Mouse (Mus musculus) MEL (cell line): Measurements from ENCODE around the gene Abcc10.

Experiments used
- CTCF ChIP-seq, 3 experiments: IDR thresholded peaks in 2 of 3; conservative IDR thresholded peaks in 1 of 3; 2 replicates each; pipeline ENCODE4 v1.5.1; 2011 to 2012; ENCODE audit warnings: low read length in 3 of 3, low read depth in 2 of 3, mild to moderate bottlenecking in 2 of 3, improper control_type of control experiment in 1 of 3, inconsistent platforms in 1 of 3, mixed read lengths in 1 of 3, moderate library complexity in 1 of 3; ENCODE audit not compliant: control insufficient read depth in 1 of 3, insufficient read depth in 1 of 3, poor library complexity in 1 of 3, severe bottlenecking in 1 of 3
- EP300 ChIP-seq, 2 experiments: IDR thresholded peaks; 2 replicates each; pipeline ENCODE4 v1.6.1; 2011; ENCODE audit warnings: improper control_type of control experiment in 2 of 2, low read length in 2 of 2, low read depth in 1 of 2, mild to moderate bottlenecking in 1 of 2
- MAX ChIP-seq: IDR thresholded peaks from 2 replicates; pipeline ENCODE4 v1.6.1; 2011; ENCODE audit warnings: low read length, improper control_type of control experiment
- USF2 ChIP-seq, 2 experiments: IDR thresholded peaks; 2 replicates each; pipeline ENCODE4 v1.6.1; 2011 to 2012; ENCODE audit warnings: improper control_type of control experiment in 2 of 2, low read length in 2 of 2, borderline replicate concordance in 1 of 2, inconsistent platforms in 1 of 2, low read depth in 1 of 2, mild to moderate bottlenecking in 1 of 2; ENCODE audit not compliant: insufficient read depth in 1 of 2

DNA sequence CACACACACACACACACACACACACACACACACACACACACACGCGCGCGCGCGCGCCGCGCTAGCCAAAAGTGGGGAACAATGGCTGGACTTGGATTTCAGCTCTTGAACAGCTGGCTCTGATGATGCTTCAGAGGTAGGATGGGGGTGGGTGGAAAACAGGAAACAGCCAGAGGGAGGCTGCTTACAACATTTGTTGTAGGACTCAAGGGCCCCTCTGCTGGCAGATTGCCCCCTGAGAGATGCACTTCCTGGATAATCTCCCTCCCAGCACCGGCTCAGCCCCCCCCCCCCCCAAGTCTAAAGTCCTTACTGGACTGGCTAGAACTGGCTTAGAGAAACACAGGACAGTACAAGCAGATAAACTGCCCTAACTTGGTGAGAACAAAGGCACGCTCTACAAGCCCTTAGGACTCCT, 40.5 kb downstream of the Abcc10 start:
- TF ChIP-seq CTCF (IDR thresholded peaks at IDR 0.05 in 2 of 3, conservative IDR thresholded peaks at IDR 0.05 in 1 of 3; ENCODE audit: control insufficient read depth in 1 of 3, insufficient read depth in 1 of 3, low read depth in 2 of 3, low read length in 3 of 3, poor library complexity in 1 of 3, severe bottlenecking in 1 of 3) = no peak
- no peak for TF ChIP-seq EP300 (IDR thresholded peaks at IDR 0.05; ENCODE audit: low read depth in 1 of 2, low read length in 2 of 2)
- no peak for TF ChIP-seq MAX
- TF ChIP-seq USF2 (IDR thresholded peaks at IDR 0.05; ENCODE audit: borderline replicate concordance in 1 of 2, insufficient read depth in 1 of 2, low read depth in 1 of 2, low read length in 2 of 2) = no peak
